In genomic region chr4:150085366-150085765, GRCm38 (mm10) we compare ENCODE assay signal across 14 mouse cellular contexts. TPM values are rescaled to one million over a fixed set of nuclear protein-coding genes. Genes with fewer than 3 reads are reported as not detected.
DNase-seq lines count a peak whose midpoint lies in the region; ATAC-seq and TF ChIP-seq lines count a peak whose summit lies in the region.
"Had no signal": no experiment of that assay in that cellular context is flagged by ENCODE, and none has a peak within 500 bp of the region (broad histone marks: within the 10 kb centered on the region; RNA-seq: fewer than 3 reads in every experiment).

No protein-coding gene starts in this region.

- H3K4me2 ChIP-seq in liver, postnatal 0 days (ENCODE audit: low read depth, low read length), result no peak overlapping the region
- H3K4me2 ChIP-seq in liver, embryonic 12.5 days, result no peak overlapping the region
- H3K4me2 ChIP-seq: heart, embryonic 13.5 days; hindbrain, embryonic 13.5 days; liver, embryonic 15.5 days had no signal

- no peak overlapping the region for H3K9ac ChIP-seq in liver, postnatal 0 days (replicated peaks)
- no peak overlapping the region for H3K9ac ChIP-seq in liver, embryonic 12.5 days
- H3K9ac ChIP-seq: heart, embryonic 13.5 days; hindbrain, embryonic 13.5 days; liver, embryonic 15.5 days had no signal

- H3K4me3 ChIP-seq in liver, postnatal 0 days (ENCODE audit: low read depth, low read length), result no peak overlapping the region
- no peak overlapping the region for H3K4me3 ChIP-seq in liver, embryonic 12.5 days
- no peak overlapping the region for H3K4me3 ChIP-seq in heart, embryonic 10.5 days
- H3K4me3 ChIP-seq: heart, embryonic 13.5 days; hindbrain, embryonic 13.5 days; liver, embryonic 15.5 days had no signal

- H3K36me3 ChIP-seq in liver, postnatal 0 days (replicated peaks; ENCODE audit: insufficient read depth, low read length), result no peaks in the 10 kb centered on the region
- H3K36me3 ChIP-seq in liver, embryonic 12.5 days, result no peaks in the 10 kb centered on the region
- no peaks in the 10 kb centered on the region for H3K36me3 ChIP-seq in heart, embryonic 10.5 days
- H3K36me3 ChIP-seq: heart, embryonic 13.5 days; hindbrain, embryonic 13.5 days; liver, embryonic 15.5 days had no signal

- WGBS in liver, postnatal 0 days (ENCODE audit: insufficient replicate concordance), result 74% methylated on average over 4 of the region's 4 CpGs
- WGBS in liver, embryonic 12.5 days (ENCODE audit: insufficient replicate concordance), result 70% methylated on average over 4 of the region's 4 CpGs
- WGBS in heart, embryonic 10.5 days, result 64% methylated on average over 4 of the region's 4 CpGs

- peak; percentile 48 for DNase-seq in CD4-positive, CD25-positive, alpha-beta regulatory T cell, adult 2 months (ENCODE audit: low read depth, low spot score)
- DNase-seq in liver, postnatal 0 days, result no peak
- DNase-seq in MEL-GATA-1-ER (ENCODE audit: extremely low read depth, low read depth), result peak; percentile 15
- peak; percentile 49 for DNase-seq in mesoderm, embryonic 11.5 days (ENCODE audit: low read depth, low spot score)
- no peak for DNase-seq in heart, embryonic 10.5 days (ENCODE audit: low spot score)
- DNase-seq in heart, adult 18-20 months, result no peak
- DNase-seq: spleen, adult 18-20 months; thymus, adult 18-20 months had no signal

- peak; percentile 49 for TF ChIP-seq CTCF in liver, postnatal 0 days (IDR thresholded peaks at IDR 0.05; ENCODE audit: low read depth)

- no peak for ATAC-seq in CD4-positive, CD25-positive, alpha-beta regulatory T cell, adult 4 months
- no peak for ATAC-seq in liver, postnatal 0 days
- ATAC-seq in liver, embryonic 12.5 days, result no peak

- H3K9me3 ChIP-seq in liver, postnatal 0 days (ENCODE audit: low read length), result no peaks in the 10 kb centered on the region
- no peaks in the 10 kb centered on the region for H3K9me3 ChIP-seq in liver, embryonic 12.5 days (replicated peaks)
- H3K9me3 ChIP-seq in heart, embryonic 10.5 days, result no peaks in the 10 kb centered on the region
- H3K9me3 ChIP-seq: heart, embryonic 13.5 days; hindbrain, embryonic 13.5 days; liver, embryonic 15.5 days had no signal

- peaks cover 14% of the 10 kb centered on the region for H3K4me1 ChIP-seq in liver, postnatal 0 days (ENCODE audit: insufficient read depth)
- peaks cover 17% of the 10 kb centered on the region for H3K4me1 ChIP-seq in liver, embryonic 12.5 days
- peaks cover 28% of the 10 kb centered on the region for H3K4me1 ChIP-seq in heart, embryonic 10.5 days

- no peak for TF ChIP-seq EP300 in liver, postnatal 0 days (IDR thresholded peaks at IDR 0.05; ENCODE audit: low read depth)

- no peaks in the 10 kb centered on the region for H3K27me3 ChIP-seq in liver, postnatal 0 days (ENCODE audit: insufficient read depth, low read length)
- peaks cover 30% of the 10 kb centered on the region for H3K27me3 ChIP-seq in liver, embryonic 12.5 days (replicated peaks)
- peaks cover 24% of the 10 kb centered on the region for H3K27me3 ChIP-seq in heart, embryonic 10.5 days (ENCODE audit: insufficient read depth, poor library complexity, severe bottlenecking)

- no peak overlapping the region for H3K27ac ChIP-seq in liver, postnatal 0 days (ENCODE audit: low read depth)
- no peak overlapping the region for H3K27ac ChIP-seq in liver, embryonic 12.5 days
- no peak overlapping the region for H3K27ac ChIP-seq in heart, embryonic 10.5 days
- H3K27ac ChIP-seq: heart, embryonic 13.5 days; hindbrain, embryonic 13.5 days; liver, embryonic 15.5 days had no signal

RNA-seq across cellular contexts. Expression of gene Gpr157, which starts 1.8 kb away (rescaled TPM):
- polyA plus RNA-seq in CD4-positive, CD25-positive, alpha-beta regulatory T cell, adult 4 months (2017; shearing (Covaris generic)), result under 1 TPM; 0.15 to 0.30 TPM
- 0.33 and 0.38 TPM in 2 replicates for polyA plus RNA-seq in liver, postnatal 0 days (2015; fragmentation: Nextera tagmentation; extraction: Ambion mirVana)
- 0.18 and 0.37 TPM in 2 replicates for polyA plus RNA-seq in liver, embryonic 12.5 days (2016; fragmentation: Nextera tagmentation; extraction: Ambion mirVana)
- 0.85 and 2.0 TPM in 2 replicates for polyA plus RNA-seq in heart, embryonic 10.5 days (2016; fragmentation: Nextera tagmentation; extraction: Ambion mirVana)
- total RNA-seq in heart, adult 18-20 months (2021), result 10 to 100 TPM; 36.5 to 43.7 TPM

RNA-seq across cellular contexts. Expression of gene Slc2a5, which starts 33.7 kb away (rescaled TPM):
- not detected for polyA plus RNA-seq in CD4-positive, CD25-positive, alpha-beta regulatory T cell, adult 4 months (2017; shearing (Covaris generic))
- polyA plus RNA-seq in liver, postnatal 0 days (2015; fragmentation: Nextera tagmentation; extraction: Ambion mirVana), result 0.16 and 0.22 TPM in 2 replicates
- polyA plus RNA-seq in liver, embryonic 12.5 days (2016; fragmentation: Nextera tagmentation; extraction: Ambion mirVana), result 0.22 and 0.30 TPM in 2 replicates
- 1.2 and 1.3 TPM in 2 replicates for polyA plus RNA-seq in heart, embryonic 10.5 days (2016; fragmentation: Nextera tagmentation; extraction: Ambion mirVana)
- under 1 TPM in 1 of 2 experiments, not detected in 1; 0.41 TPM for total RNA-seq in heart, adult 18-20 months (2021)
- total RNA-seq: megakaryocyte-erythroid progenitor cell, adult 5-6 weeks had no signal

Comparison
In these comparisons a context has a peak if more than half of its experiments do, and no peak if none do; other contexts are left out.
1. DNase-seq: peak in CD4-positive, CD25-positive, alpha-beta regulatory T cell, adult 2 months (single experiment), MEL-GATA-1-ER (single experiment) and mesoderm, embryonic 11.5 days (single experiment); none in liver, postnatal 0 days (single experiment), heart, embryonic 10.5 days (single experiment) and heart, adult 18-20 months (0 of 2).